Comparison of ENCODE assay signal across 9 mouse cellular contexts in the genomic region with DNA sequence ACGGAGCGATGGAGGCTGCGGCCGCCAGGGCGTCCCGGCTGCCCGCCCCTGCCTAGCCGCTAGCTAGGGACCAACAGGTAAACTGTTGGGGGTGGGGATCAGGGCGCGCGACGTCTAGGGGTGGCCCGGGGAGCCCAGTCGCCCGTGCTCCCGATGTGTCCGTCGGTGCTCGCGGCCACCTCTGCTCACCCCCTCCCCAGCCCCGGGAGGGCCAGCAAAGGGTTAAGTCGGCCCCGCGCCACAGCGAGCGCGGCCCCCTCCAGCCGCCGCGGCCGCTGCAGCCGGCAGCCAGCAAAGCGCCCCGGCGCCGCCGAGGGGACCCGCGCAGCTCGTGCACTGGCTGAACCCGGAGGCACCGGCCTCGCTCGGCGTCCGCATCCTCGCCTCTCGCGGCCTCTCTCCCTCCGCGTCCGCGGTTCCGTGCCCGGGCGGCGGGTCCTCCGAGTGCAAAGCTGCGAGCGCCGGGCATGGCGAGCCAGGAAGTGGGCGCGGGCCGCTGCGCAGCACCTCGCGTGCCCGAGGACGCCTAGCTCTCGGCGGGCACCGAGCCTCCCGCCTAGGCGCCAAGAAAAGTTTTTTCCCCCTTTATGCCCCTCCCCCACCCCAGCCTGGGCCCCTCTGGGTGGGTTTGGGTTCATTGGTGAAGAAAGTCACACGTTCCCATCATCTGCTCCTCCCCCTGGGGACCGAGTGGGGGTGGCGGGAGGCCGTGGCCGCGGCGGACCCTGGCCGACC. TPM values are rescaled to one million over a fixed set of nuclear protein-coding genes. Genes with fewer than 3 reads are reported as not detected.
DNase-seq lines count a peak whose midpoint lies in the region; ATAC-seq and TF ChIP-seq lines count a peak whose summit lies in the region.
"Had no signal": no experiment of that assay in that cellular context is flagged by ENCODE, and none has a peak within 500 bp of the region (broad histone marks: within the 10 kb centered on the region; RNA-seq: fewer than 3 reads in every experiment).

No protein-coding gene starts in this region.

- peak overlapping the region; percentile 47; the same call in 1 of the 2 replicates for H3K9ac ChIP-seq in liver, embryonic 13.5 days

- 1% methylated on average over 83 of the region's 83 CpGs for WGBS in lung, adult 2 months
- WGBS in liver, embryonic 13.5 days (ENCODE audit: insufficient replicate concordance) = under 1% methylated on average over 61 of the region's 83 CpGs

- H3K27ac ChIP-seq in liver, embryonic 13.5 days = peak overlapping the region; percentile 47

- H3K4me1 ChIP-seq in lung, adult 2 months (ENCODE audit: control insufficient read depth, insufficient read depth, low read length) = no peaks in the 10 kb centered on the region; the same call in 1 of the 2 replicates
- peaks cover 10% of the 10 kb centered on the region for H3K4me1 ChIP-seq in liver, embryonic 13.5 days (replicated peaks)

- no peak for TF ChIP-seq CTCF in lung, adult 2 months (IDR thresholded peaks at IDR 0.05; ENCODE audit: insufficient read depth, low read length)

- H3K4me3 ChIP-seq in lung, adult 2 months (replicated peaks; ENCODE audit: extremely low read depth, low read depth, low read length) = peak overlapping the region; percentile 51
- H3K4me3 ChIP-seq in liver, embryonic 13.5 days (replicated peaks) = peak overlapping the region; percentile 62

- no peaks in the 10 kb centered on the region for H3K36me3 ChIP-seq in liver, embryonic 13.5 days

- no peaks in the 10 kb centered on the region for H3K9me3 ChIP-seq in liver, embryonic 13.5 days (replicated peaks)

- H3K4me2 ChIP-seq in liver, embryonic 13.5 days = peak overlapping the region; percentile 75

- no peak for TF ChIP-seq POLR2A in lung, adult 2 months (IDR thresholded peaks at IDR 0.05; ENCODE audit: borderline replicate concordance, extremely low read depth, low read depth, low read length)

- ATAC-seq in granulocyte monocyte progenitor cell, adult 5-6 weeks (replicated peaks; ENCODE audit: poor library complexity, severe bottlenecking) = peak; percentile 31
- ATAC-seq in liver, embryonic 13.5 days (ENCODE audit: low read depth) = peak; percentile 61
- 0 out of 2 replicates have a peak, but pooled peaks have one; percentile 13 for ATAC-seq in neutrophil, adult 5-6 weeks (ENCODE audit: extremely low read depth, insufficient number of reproducible peaks, low FRiP score, poor library complexity, severe bottlenecking)

- DNase-seq in lung, adult 2 months = peak; percentile 40
- DNase-seq in lung, postnatal 25 days (ENCODE audit: low spot score) = no peak
- DNase-seq in cerebellum, postnatal 4 days (ENCODE audit: low spot score in 2 of 2) = peak; percentile 43 to 74
- peak; percentile 30 for DNase-seq in kidney, adult 11 months
- peak; percentile 13 for DNase-seq in liver, embryonic 13.5 days
- peak; percentile 59 to 62 for DNase-seq in thymus, postnatal 36 days

- peaks cover 72% of the 10 kb centered on the region for H3K27me3 ChIP-seq in liver, embryonic 13.5 days

RNA-seq across cellular contexts. Expression of gene Med12l, which starts 0.5 kb away (rescaled TPM):
- polyA plus RNA-seq in lung, adult 2 months (2012; rRNA removed) = 0.71 and 1.1 TPM in 2 replicates
- 0.81 and 1.7 TPM in 2 replicates for total RNA-seq in granulocyte monocyte progenitor cell, adult 5-6 weeks (2014; fragmentation: Nextera tagmentation)
- 1.2 and 2.4 TPM in 2 replicates for total RNA-seq in granulocyte monocyte progenitor cell, adult 5-6 weeks (2017)
- polyA plus RNA-seq in liver, embryonic 13.5 days (2015; fragmentation: Nextera tagmentation; extraction: Ambion mirVana) = 0.69 and 1.0 TPM in 2 replicates
- 3.9 and 4.5 TPM in 2 replicates for total RNA-seq in neutrophil, adult 5-6 weeks (2017)
- total RNA-seq: MEL had no signal
